Mouse (Mus musculus) G1E (cell line): Measurements from ENCODE around the gene Setd5.

Experiments used
- CTCF ChIP-seq: IDR thresholded peaks from 2 replicates; pipeline ENCODE4 v1.5.1; 2012; ENCODE audit warnings: low read depth, low read length, inconsistent platforms, mixed read lengths
- GATA1 ChIP-seq: IDR thresholded peaks from 2 replicates; pipeline ENCODE4 v1.6.1; 2012; ENCODE audit warnings: borderline replicate concordance, low read length, inconsistent platforms, mixed read lengths
- TAL1 ChIP-seq: conservative IDR thresholded peaks from 2 replicates; pipeline ENCODE4 v1.6.1; 2012; ENCODE audit warnings: low read depth, low read length, inconsistent platforms, mixed read lengths

DNA sequence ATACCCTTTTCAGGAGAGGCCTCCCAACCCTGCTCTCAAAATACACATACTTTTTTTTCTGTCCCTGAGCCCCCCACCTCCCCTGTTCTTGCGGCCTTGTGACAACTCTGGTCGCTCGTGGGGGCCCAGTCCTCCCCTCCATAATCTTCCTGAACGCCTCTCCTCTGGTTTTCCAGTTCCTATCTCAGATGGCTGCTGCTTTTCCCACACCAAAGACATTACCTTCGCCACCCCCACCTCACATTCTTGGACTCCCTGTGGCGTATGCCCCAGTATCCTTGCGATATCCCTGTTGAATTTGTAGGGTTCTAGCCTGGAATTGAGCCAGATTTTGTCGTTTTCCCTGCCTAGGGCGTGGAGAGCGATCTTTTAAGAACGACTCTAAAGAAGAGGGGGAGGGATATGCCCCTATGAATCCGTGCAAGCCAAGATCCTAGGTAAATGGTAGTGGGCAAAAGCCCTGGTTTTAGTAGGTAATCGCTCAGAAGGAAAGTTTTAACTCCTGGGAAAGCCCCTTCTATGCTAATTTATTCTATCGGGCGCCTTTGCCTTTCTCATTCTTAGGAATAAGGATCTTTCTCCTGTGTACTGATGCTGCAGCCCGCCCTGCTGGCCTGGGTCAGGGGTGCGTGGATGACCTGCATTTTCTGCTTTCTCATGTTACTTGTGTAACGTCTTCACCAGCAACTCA lies 1.0 kb downstream of the Setd5 start:
- TF ChIP-seq CTCF (no peak), GATA1 (no peak), TAL1 (no peak)
